Mouse (Mus musculus): Measurements from ENCODE around the gene Adamtsl3. TPM values are rescaled to one million over a fixed set of nuclear protein-coding genes. Genes with fewer than 3 reads are reported as not detected.

Gene Adamtsl3
- polyA plus RNA-seq (2014; fragmentation: Illumina TruSeq; extraction: RNeasy Lipid Tissue Mini Kit (QIAGEN cat#74804); ENCODE audit: insufficient read depth, low read depth, low replicate concordance), result 2.0 TPM

GRCm38 (mm10) chr7:82335211-82336121 lies at the start of gene Adamtsl3:
Gene Adamtsl3 (plus strand): TSS chr7:82335694.

DNA sequence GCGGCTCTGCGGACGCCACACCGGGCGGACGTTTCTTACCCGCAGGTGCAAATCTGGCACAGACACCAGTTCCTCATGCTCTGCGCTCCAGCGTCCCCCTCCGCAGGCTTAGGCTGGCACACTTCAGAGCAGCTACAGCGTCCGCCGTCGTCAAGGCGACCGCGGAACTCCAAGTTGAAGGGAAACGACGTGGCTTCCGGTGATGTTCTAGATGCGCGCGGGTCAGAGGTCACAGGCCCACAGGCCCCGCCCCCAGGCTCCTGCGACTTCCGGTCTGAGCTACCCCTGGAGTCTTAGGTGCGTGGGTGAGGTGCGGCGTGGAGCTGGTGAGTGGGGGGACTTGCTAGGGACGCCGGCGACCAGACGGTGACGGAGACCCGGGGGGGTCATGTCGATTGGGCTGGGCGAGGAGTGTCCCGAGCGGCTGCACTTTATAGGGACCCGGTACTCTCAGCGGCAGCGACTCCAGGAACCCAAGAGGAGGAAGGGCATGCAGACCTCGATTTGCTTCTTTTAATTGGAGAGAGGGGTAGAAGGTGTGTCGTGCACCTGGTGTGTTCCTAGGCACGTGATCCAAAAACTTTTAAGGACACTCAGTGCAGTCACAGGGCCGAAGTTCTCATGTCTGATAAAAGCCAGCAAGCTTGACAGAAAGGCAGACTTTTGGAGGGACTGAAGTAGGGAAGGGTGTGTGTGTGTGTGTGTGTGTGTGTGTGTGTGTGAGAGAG lies 313.0 kb downstream of the Adamtsl3 start, which contains the start of the genes Saxo2 and Efl1:
Saxo2 (minus strand) TSS at position 176 of the 728 bp plus-strand sequence.
Efl1 (plus strand) TSS at position 262 of the 728 bp plus-strand sequence.

Other genes with a start within 250 kb of the Adamtsl3 start
- 0.72 TPM for gene Sh3gl3, start 161.9 kb upstream of the Adamtsl3 start, polyA plus RNA-seq (2014; fragmentation: Illumina TruSeq; extraction: RNeasy Lipid Tissue Mini Kit (QIAGEN cat#74804); ENCODE audit: insufficient read depth, low read depth, low replicate concordance)

All from lung, adult 10 weeks (tissue).